Mouse (Mus musculus) CD4-positive naive resting alpha-beta T cell, adult 57 days (primary cell): ENCODE measurements around the gene Kcnk16. TPM values are rescaled to one million over a fixed set of nuclear protein-coding genes. Genes with fewer than 3 reads are reported as not detected.

ENCODE experiments used
- total RNA-seq: library from RNA; stranded (reverse); gene quantifications from one replicate; pipeline ENCODE4 v1.2.4, GENCODE M21; 2023

Gene Kcnk16
- not detected for total RNA-seq

GRCm38 (mm10) chr14:20269082-20269809 is at the start of gene Kcnk16:
TSS of gene Kcnk16 (minus strand) at chr14:20269199.

DNA sequence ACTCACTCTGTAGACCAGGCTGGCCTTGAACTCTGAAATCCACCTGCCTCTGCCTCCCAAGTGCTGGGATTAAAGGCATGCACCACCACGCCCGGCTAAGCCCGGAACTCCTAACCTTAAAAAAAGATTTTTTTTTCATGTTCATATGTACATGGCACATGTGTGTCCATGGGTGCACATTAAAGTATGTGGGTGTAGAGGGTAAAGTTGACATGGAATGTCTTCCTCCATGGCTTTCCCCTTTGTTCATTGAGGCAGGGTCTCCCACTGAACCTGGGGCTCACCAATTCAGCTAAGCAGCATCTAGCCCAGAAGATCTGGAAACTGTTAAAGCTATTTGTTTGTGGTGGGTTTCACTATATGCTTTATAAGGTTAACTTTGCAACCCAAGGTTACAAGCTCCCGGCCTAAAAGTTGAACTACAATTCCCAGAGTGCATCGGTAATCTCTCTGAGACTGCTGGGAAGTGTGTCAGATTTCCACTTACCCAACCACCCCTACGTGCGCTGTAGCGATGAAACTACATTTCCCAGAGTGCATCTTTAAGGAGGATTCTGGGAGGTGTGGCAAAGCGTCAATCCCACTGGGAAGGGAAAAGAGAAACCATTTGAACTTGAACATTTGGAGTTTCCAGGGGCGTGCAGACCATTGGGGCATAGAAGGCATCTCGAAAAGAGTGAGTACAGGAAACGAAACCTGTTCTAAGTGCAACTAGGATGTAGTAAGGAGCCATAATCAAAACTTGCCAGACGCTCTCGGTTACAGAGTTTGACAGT is 25.3 kb upstream of the Kcnk16 start, which contains the start of gene Nudt13:
TSS of gene Nudt13 (plus strand) at position 581 of the 776 bp plus-strand sequence.

Other genes with a start within 250 kb of the Kcnk16 start
- 8.6 TPM for gene Saysd1, start 130.7 kb downstream of the Kcnk16 start, total RNA-seq
- gene Kcnk5, start 87.4 kb downstream of the Kcnk16 start, total RNA-seq, result 1.6 TPM
- gene Nudt13, start 25.5 kb upstream of the Kcnk16 start, total RNA-seq, result 20.2 TPM
- gene Ecd, start 78.9 kb upstream of the Kcnk16 start, total RNA-seq, result 35.4 TPM
- gene Fam149b, start 79.0 kb upstream of the Kcnk16 start, total RNA-seq, result 38.7 TPM
- 70.1 TPM for gene Dnajc9, start 119.7 kb upstream of the Kcnk16 start, total RNA-seq
- 34.0 TPM for gene Mrps16, start 124.4 kb upstream of the Kcnk16 start, total RNA-seq
- gene Cfap70, start 183.0 kb upstream of the Kcnk16 start, total RNA-seq, result not detected
- gene Anxa7, start 210.9 kb upstream of the Kcnk16 start, total RNA-seq, result 33.3 TPM
- 9.3 TPM for gene Mss51, start 227.7 kb upstream of the Kcnk16 start, total RNA-seq